Mouse (Mus musculus) testis, adult 2 months (tissue): ENCODE measurements around the gene Tenm3. TPM values are rescaled to one million over a fixed set of nuclear protein-coding genes. Genes with fewer than 3 reads are reported as not detected.

ENCODE experiments used
- H3K27ac ChIP-seq: fragments of 200-500 bp; 2 replicates; pipeline ENCODE4 v1.5.1; 2012; ENCODE audit warnings: low read depth, low read length; ENCODE audit not compliant: control insufficient read depth, insufficient read depth
- H3K27me3 ChIP-seq: fragments of 200-500 bp; 2 replicates; pipeline ENCODE4 v1.6.1; 2012; ENCODE audit warnings: mild to moderate bottlenecking, low read length, moderate library complexity; ENCODE audit not compliant: control insufficient read depth, insufficient read depth
- H3K36me3 ChIP-seq: fragments of 200-500 bp; 2 replicates; pipeline ENCODE4 v1.6.1; 2012; ENCODE audit warnings: mild to moderate bottlenecking, low read length; ENCODE audit not compliant: control insufficient read depth, insufficient read depth
- H3K4me1 ChIP-seq: fragments of 200-500 bp; 2 replicates; pipeline ENCODE4 v1.6.1; 2012; ENCODE audit warnings: low read length; ENCODE audit not compliant: control insufficient read depth, insufficient read depth
- H3K4me3 ChIP-seq: fragments of 200-500 bp; 2 replicates; pipeline ENCODE4 v1.5.1; 2012; ENCODE audit warnings: low read depth, mild to moderate bottlenecking, low read length, moderate library complexity, mixed read lengths; ENCODE audit not compliant: control insufficient read depth
- CTCF ChIP-seq: fragments of 200-500 bp; IDR thresholded peaks from 2 replicates; pipeline ENCODE4 v1.5.1; 2012; ENCODE audit warnings: low read depth, mild to moderate bottlenecking, inconsistent platforms, low read length, moderate library complexity; ENCODE audit not compliant: control insufficient read depth, insufficient read depth, insufficient replicate concordance
- POLR2A ChIP-seq: fragments of 200-500 bp; IDR thresholded peaks from 2 replicates; pipeline ENCODE4 v1.6.1; 2012; ENCODE audit warnings: low read depth, mild to moderate bottlenecking, inconsistent platforms, low read length, moderate library complexity; ENCODE audit not compliant: control insufficient read depth
- polyA plus RNA-seq: library from polyadenylated mRNA; depleted of rRNA; stranded (reverse); fragments of >200 nt; gene quantifications from 2 replicates; pipeline ENCODE4 v1.2.3, GENCODE M21; 2012

The Tenm3 gene
- polyA plus RNA-seq, 1 experiment, result 4.2 TPM

DNA sequence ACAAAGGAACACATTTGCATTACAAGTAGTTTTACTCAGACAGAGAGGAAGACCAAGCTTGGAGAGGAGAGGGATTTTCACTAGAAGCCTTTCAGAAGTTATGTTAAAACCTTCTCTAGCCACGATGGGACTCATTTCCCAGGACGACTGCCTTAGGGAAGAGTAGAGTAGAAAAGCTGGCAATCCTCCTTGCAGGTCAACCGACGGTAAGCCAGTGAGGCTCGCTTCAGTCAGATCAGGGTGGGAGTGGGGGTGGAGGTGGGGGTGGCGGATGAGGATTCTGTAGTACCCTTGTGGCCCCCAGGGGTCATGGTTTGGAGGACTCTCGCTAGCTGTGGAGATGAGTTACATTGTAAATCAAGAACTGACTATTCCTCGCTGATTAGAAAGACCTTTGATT, 264.6 kb downstream of the Tenm3 start:
- Histone ChIP-seq H3K36me3 (no peaks in the 10 kb centered on the region), H3K4me3 (no peak overlapping the region), H3K27me3 (no peaks in the 10 kb centered on the region), H3K27ac (no peak overlapping the region), H3K4me1 (no peaks in the 10 kb centered on the region)
- no peak for TF ChIP-seq CTCF
- no peak for TF ChIP-seq POLR2A

DNA sequence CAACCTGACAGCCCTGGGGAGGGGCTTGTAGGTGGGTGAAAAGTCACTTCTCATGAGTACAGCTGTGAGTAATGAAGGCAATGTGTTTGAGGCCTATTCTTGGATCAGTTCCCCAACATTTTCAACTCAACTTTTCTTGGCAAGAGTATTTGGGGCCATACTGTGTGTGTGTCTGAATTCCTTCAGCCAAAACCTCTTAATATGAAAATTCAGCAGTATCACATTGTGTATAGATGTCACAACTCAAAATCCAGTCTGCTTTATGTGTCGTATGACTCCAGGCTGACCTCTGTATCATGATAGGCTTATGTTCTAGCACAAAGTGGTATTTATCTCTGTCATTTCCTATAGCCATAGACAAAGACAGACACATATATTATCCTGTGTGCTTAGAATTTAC, 270.8 kb downstream of the Tenm3 start:
- Histone ChIP-seq H3K4me3 (no peak overlapping the region), H3K4me1 (peaks cover 2% of the 10 kb centered on the region; the same call in 1 of the 2 replicates), H3K27me3 (no peaks in the 10 kb centered on the region), H3K36me3 (no peaks in the 10 kb centered on the region), H3K27ac (no peak overlapping the region)
- no peak for TF ChIP-seq CTCF
- no peak for TF ChIP-seq POLR2A

DNA sequence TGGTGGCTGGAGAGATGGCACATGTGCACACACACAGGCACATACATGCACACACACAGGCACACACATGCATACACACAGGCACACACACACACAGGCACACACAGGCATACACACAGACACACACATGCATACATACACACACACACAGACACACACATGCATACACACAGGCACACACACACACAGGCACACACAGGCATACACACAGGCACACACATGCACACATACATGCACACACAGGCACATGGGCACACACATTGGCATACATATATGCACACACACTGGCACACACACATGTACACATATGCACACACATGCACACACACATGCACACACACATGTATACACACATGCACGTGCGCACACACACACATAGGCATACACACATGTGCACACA, 271.4 kb downstream of the Tenm3 start:
- no peak overlapping the region for H3K27ac ChIP-seq
- H3K4me3 ChIP-seq, result no peak overlapping the region
- H3K27me3 ChIP-seq, result no peaks in the 10 kb centered on the region
- H3K36me3 ChIP-seq, result no peaks in the 10 kb centered on the region
- TF ChIP-seq POLR2A (no peak), CTCF (no peak)
- peaks cover 2% of the 10 kb centered on the region; the same call in 1 of the 2 replicates for H3K4me1 ChIP-seq

DNA sequence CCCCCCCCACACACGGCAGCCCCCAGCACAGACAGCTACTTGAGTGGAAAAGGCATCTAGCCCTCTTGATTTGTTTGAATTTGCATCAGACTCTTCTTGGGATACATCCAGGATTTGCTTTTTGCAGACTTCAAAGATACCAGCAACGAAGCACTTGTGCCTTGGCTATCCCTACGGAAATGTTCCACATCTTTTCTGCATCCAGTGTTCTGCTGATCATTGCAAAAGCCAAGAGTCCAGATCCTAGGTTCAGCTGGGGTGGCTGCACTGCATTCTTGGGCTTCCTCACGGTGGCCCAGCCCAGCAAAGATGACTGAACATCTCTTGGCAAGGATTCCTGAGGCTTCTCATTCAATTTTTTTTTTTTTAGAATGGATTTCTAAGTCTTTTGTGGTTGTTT, 275.1 kb downstream of the Tenm3 start:
- Histone ChIP-seq H3K4me1 (peaks cover 2% of the 10 kb centered on the region; the same call in 1 of the 2 replicates), H3K27me3 (no peaks in the 10 kb centered on the region), H3K36me3 (no peaks in the 10 kb centered on the region), H3K27ac (no peak overlapping the region), H3K4me3 (no peak overlapping the region)
- TF ChIP-seq POLR2A, result no peak

DNA sequence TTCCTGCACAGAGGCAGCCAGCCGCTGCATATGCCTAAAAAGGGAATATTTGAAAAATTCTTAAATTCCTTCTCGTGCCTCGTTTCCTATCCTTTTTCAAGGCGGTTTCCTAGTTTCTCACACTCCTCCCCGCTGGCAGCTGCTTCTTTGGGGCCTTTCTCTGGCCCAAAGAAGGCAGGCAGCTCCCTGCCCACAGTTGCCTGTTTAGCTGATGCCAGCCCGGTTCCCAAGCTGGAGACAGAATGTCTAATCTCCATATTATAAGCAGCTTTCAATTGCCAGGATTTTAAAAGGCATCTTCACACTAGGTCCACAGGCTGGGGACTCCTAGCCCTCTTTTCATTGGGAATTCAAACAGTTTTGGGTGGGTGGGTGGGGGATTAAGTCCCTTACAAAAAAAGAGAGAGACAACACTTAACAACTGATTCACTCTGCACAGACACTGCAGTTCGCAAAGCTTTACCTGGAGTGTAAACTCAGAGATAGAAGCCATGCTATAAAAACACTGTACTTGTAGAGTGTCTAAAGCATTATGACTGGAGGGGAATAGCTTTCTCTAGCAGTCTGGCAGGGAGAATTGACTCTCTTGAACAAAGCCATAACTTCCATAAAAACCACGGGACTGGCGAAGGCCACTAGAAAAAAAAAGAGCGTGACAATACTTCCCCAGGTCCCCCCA, 275.7 kb downstream of the Tenm3 start:
- Histone ChIP-seq H3K27ac (no peak overlapping the region), H3K36me3 (no peaks in the 10 kb centered on the region), H3K4me1 (peaks cover 2% of the 10 kb centered on the region; the same call in 1 of the 2 replicates), H3K4me3 (no peak overlapping the region), H3K27me3 (no peaks in the 10 kb centered on the region)
- TF ChIP-seq CTCF, result no peak
- no peak for TF ChIP-seq POLR2A

DNA sequence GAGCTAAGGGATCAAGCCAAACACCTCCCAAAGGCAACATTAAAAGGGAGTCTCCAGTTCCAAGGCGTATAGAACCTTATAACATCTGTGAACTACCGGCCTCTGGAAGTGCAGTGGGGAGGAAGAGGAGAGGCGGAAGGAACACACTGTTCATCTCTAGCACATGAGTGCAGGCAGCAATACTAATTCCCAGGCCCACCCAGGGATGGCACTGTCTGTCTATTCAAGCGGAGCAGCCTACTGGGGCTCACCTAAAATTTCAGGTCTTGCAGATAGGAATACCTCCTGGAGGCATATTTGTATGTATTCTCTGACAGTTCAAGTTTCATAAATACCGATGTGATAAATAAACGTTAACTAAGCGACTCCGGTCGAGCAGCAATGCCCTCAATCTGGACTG, 283.5 kb downstream of the Tenm3 start:
- Histone ChIP-seq H3K27me3 (no peaks in the 10 kb centered on the region), H3K4me3 (no peak overlapping the region), H3K27ac (no peak overlapping the region), H3K4me1 (peaks cover 8% of the 10 kb centered on the region), H3K36me3 (no peaks in the 10 kb centered on the region)
- TF ChIP-seq CTCF (peak; percentile 11; the same call in 1 of the 2 replicates), POLR2A (no peak)

DNA sequence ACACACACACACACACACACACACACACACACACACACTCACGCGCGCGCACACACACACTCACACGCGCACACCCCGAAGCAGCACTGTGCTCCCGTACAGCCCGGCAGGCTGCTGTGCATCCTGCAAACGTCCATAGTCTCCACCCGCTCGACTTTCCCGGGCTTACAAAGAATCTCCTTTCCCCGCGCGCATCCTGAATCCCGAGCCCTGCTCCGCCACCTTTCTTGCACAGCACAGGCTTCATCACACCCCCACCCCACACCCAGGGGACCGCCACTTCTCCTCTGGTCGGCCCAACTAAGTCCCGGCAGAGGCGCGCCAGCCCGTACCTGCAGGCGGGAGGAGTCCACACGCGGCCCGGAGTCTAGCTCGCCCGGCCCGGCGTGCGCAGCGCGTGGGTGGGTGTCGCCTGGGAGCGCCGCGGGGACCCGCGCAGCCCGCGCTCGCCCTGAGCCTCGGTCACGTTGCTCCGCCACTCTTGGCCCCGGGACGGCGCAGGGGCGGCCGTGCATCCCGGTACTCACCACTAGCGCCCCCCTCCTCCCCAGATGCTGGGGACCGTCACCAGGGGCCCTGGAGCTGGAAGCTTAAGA, 288.1 kb downstream of the Tenm3 start:
- TF ChIP-seq POLR2A, result no peak
- TF ChIP-seq CTCF, result no peak

DNA sequence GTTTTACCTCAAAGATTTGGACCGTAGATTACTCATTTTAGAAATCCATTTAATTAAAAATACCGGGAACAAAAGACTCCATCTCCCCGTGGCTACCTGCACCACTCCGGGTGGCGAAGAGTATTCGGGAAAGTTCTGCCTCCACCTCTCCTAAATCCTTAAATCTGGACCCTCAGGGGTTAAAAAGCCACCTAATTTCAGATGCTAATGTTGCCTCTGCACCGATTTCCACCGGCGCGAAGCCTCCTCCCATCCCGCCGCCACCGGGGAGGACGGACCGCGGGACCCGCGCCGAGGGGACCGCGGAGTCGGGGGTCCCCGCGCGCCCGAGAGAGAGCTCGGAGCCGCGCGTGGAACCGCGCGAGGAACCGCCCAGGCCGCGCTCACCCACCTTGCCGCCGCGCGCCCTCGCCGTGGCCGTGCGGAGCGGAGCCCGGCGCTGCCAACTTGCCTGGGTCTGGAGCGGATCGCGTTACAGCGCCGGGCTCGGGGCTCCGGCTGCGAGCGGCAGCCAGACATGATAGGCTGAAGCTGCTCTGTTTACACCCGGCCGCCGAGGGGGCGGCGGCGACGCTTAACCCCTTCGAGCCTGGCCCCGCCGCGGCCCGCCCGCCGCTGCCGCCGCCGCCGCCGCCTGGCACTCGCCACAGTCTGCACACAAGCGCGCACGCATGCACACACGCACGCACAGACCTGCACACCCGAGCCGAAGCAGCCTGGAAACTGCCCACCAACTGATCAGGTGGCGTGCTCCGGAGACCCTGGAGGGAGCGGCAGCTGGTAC, 288.8 kb downstream of the Tenm3 start:
- TF ChIP-seq POLR2A, result no peak
- TF ChIP-seq CTCF, result no peak
- H3K27ac ChIP-seq, result peak overlapping the region; percentile 1; the same call in 1 of the 2 replicates
- peaks cover 12% of the 10 kb centered on the region for H3K4me1 ChIP-seq

More for the DNA sequence above, 288.1 kb downstream of the Tenm3 start:
- H3K36me3 ChIP-seq, result no peaks in the 10 kb centered on the region
- H3K27ac ChIP-seq, result no peak overlapping the region
- peaks cover 12% of the 10 kb centered on the region for H3K4me1 ChIP-seq
- H3K4me3 ChIP-seq, result peak overlapping the region; percentile 84
- H3K27me3 ChIP-seq, result no peaks in the 10 kb centered on the region

More for the DNA sequence above, 288.8 kb downstream of the Tenm3 start:
- Histone ChIP-seq H3K27me3 (no peaks in the 10 kb centered on the region), H3K4me3 (peak overlapping the region; percentile 84), H3K36me3 (no peaks in the 10 kb centered on the region)
